ENCODE assay signal across 8 mouse cellular contexts in genomic region chr10:78159906-78160305, GRCm38 (mm10). TPM values are rescaled to one million over a fixed set of nuclear protein-coding genes. Genes with fewer than 3 reads are reported as not detected.
DNase-seq lines count a peak whose midpoint lies in the region; ATAC-seq lines count a peak whose summit lies in the region.

No protein-coding gene starts in this region.

- H3K4me3 ChIP-seq in megakaryocyte, embryonic 14.5 days (replicated peaks), result peak overlapping the region; percentile 81

- H3K9me3 ChIP-seq in megakaryocyte, embryonic 14.5 days, result no peaks in the 10 kb centered on the region

- peak; percentile 83 for DNase-seq in ZHBTc4 (ENCODE audit: low read depth, low spot score)
- peak; percentile 77 to 79 for DNase-seq in gastrocnemius, adult 8-10 months (ENCODE audit: low spot score in 2 of 2)
- peak; percentile 77 for DNase-seq in hindlimb bud, embryonic 11.5 days (ENCODE audit: extremely low spot score, low read depth, low spot score)
- peak; percentile 60 to 74 for DNase-seq in left cerebral cortex, adult 8-10 months (ENCODE audit: low spot score in 2 of 2)
- DNase-seq in right cerebral cortex, adult 2 months (ENCODE audit: low spot score in 2 of 2), result peak; percentile 92
- DNase-seq in urinary bladder, postnatal 10 days (ENCODE audit: low spot score), result peak; percentile 57

- peaks cover 47% of the 10 kb centered on the region for H3K4me1 ChIP-seq in megakaryocyte, embryonic 14.5 days

- ATAC-seq in common myeloid progenitor, adult 5-6 weeks (replicated peaks; ENCODE audit: low read depth, poor library complexity, severe bottlenecking), result peak; percentile 67

- peaks cover 49% of the 10 kb centered on the region for H3K36me3 ChIP-seq in megakaryocyte, embryonic 14.5 days (replicated peaks; ENCODE audit: low read length)

- peaks cover 13% of the 10 kb centered on the region for H3K27me3 ChIP-seq in megakaryocyte, embryonic 14.5 days (replicated peaks)

RNA-seq across cellular contexts. Expression of gene D10Jhu81e, which starts 9.7 kb away (rescaled TPM):
- total RNA-seq in common myeloid progenitor, adult 5-6 weeks (2017), result 84.9 and 97.8 TPM in 2 replicates
- 100 to 1,000 TPM; 250 to 278 (median 260) TPM for total RNA-seq in gastrocnemius, adult 8-10 months (2022)
- 100 to 1,000 TPM; 105 to 120 (median 117) TPM for total RNA-seq in left cerebral cortex, adult 8-10 months (2022)
- polyA plus RNA-seq in megakaryocyte, embryonic 14.5 days (2012; ENCODE audit: insufficient read depth, low replicate concordance), result 44.9 and 59.7 TPM in 2 replicates

RNA-seq across cellular contexts. Expression of gene Pwp2, which starts 25.0 kb away (rescaled TPM):
- 29.2 and 32.2 TPM in 2 replicates for total RNA-seq in common myeloid progenitor, adult 5-6 weeks (2017)
- 10 to 100 TPM; 10.3 to 12.0 (median 11.5) TPM for total RNA-seq in gastrocnemius, adult 8-10 months (2022)
- 10 to 100 TPM; 17.5 to 20.3 (median 19.2) TPM for total RNA-seq in left cerebral cortex, adult 8-10 months (2022)
- polyA plus RNA-seq in megakaryocyte, embryonic 14.5 days (2012; ENCODE audit: insufficient read depth, low replicate concordance), result 1.3 and 2.9 TPM in 2 replicates

Comparison
In these comparisons a context has a peak if more than half of its experiments do, and no peak if none do; other contexts are left out.
1. Peak in every context shown above with its lines: DNase-seq, ATAC-seq and H3K4me3 ChIP-seq.